Mouse (Mus musculus) layer of hippocampus, postnatal 14 days (tissue): ENCODE results near the gene Mpped2. TPM values are rescaled to one million over a fixed set of nuclear protein-coding genes. Genes with fewer than 3 reads are reported as not detected.

Source experiments
- DNase-seq, 2 experiments: peaks; one replicate each; pipeline ENCODE4 v3.0.0; 2021 to 2022; ENCODE audit warnings: low spot score in 2 of 2, mixed read lengths in 1 of 2
- total RNA-seq, 2 experiments: library from RNA; stranded (reverse); gene quantifications; 2 replicates each; pipeline ENCODE4 v1.2.3; 2021

The Mpped2 gene
- total RNA-seq, 2 experiments from 2014 or later = 39.9 to 40.3 TPM

- DNase-seq = no peak
Observed at GRCm38 (mm10) chr2:106744601-106745000, 51.5 kb downstream of the Mpped2 start.

- no peak for DNase-seq
Observed at GRCm38 (mm10) chr2:106745364-106745763, 52.3 kb downstream of the Mpped2 start.

GRCm38 (mm10) chr2:106746211-106746610 lies 53.1 kb downstream of the Mpped2 start:
- no peak for DNase-seq

- no peak for DNase-seq
Observed at GRCm38 (mm10) chr2:106746905-106747304, 53.8 kb downstream of the Mpped2 start.

- DNase-seq = peak in 1 of 2 experiments; percentile 62
Observed at GRCm38 (mm10) chr2:106747342-106747741, 54.3 kb downstream of the Mpped2 start.

GRCm38 (mm10) chr2:106750878-106751277 lies 57.8 kb downstream of the Mpped2 start:
- DNase-seq = no peak

- DNase-seq = no peak
Observed at GRCm38 (mm10) chr2:106753703-106754102, 60.6 kb downstream of the Mpped2 start.

- no peak for DNase-seq
Observed at GRCm38 (mm10) chr2:106754696-106755095, 61.6 kb downstream of the Mpped2 start.

GRCm38 (mm10) chr2:106756354-106757103 lies 63.5 kb downstream of the Mpped2 start:
- no peak for DNase-seq

- no peak for DNase-seq
Observed at GRCm38 (mm10) chr2:106762920-106763319, 69.9 kb downstream of the Mpped2 start.

GRCm38 (mm10) chr2:106769236-106769635 lies 76.2 kb downstream of the Mpped2 start:
- no peak for DNase-seq

- no peak for DNase-seq
Observed at GRCm38 (mm10) chr2:106772643-106773042, 79.6 kb downstream of the Mpped2 start.

- no peak for DNase-seq
Observed at GRCm38 (mm10) chr2:106774251-106775196, 81.5 kb downstream of the Mpped2 start.

GRCm38 (mm10) chr2:106775994-106776393 lies 82.9 kb downstream of the Mpped2 start:
- no peak for DNase-seq

- no peak for DNase-seq
Observed at GRCm38 (mm10) chr2:106778861-106779516, 85.9 kb downstream of the Mpped2 start.

- DNase-seq = peak in 1 of 2 experiments; percentile 43
Observed at GRCm38 (mm10) chr2:106781181-106782179, 88.4 kb downstream of the Mpped2 start.

GRCm38 (mm10) chr2:106783311-106783710 lies 90.2 kb downstream of the Mpped2 start:
- DNase-seq = peak in 1 of 2 experiments; percentile 42

- DNase-seq = no peak
Observed at GRCm38 (mm10) chr2:106788055-106788454, 95.0 kb downstream of the Mpped2 start.

- DNase-seq = no peak
Observed at GRCm38 (mm10) chr2:106788573-106788972, 95.5 kb downstream of the Mpped2 start.

- DNase-seq = no peak
Observed at GRCm38 (mm10) chr2:106789694-106790328, 96.7 kb downstream of the Mpped2 start.
